Mouse (Mus musculus): Measurements from ENCODE around the gene Tmsb10.

GRCm38 (mm10) chr6:72926031-72926430 is 32.5 kb downstream of the Tmsb10 start:
- TF ChIP-seq CTCF (IDR thresholded peaks at IDR 0.05; ENCODE audit: borderline replicate concordance, extremely low read depth, insufficient read depth, insufficient read length) (no peak), POLR2A (IDR thresholded peaks at IDR 0.05; ENCODE audit: borderline replicate concordance, extremely low read depth, insufficient read depth, insufficient read length, poor library complexity, severe bottlenecking) (no peak)
